Mouse (Mus musculus) stomach, postnatal 0 days (tissue): ENCODE measurements around the gene Tdrd9.

Source experiments
- CTCF ChIP-seq: IDR thresholded peaks from 2 replicates; pipeline ENCODE4 v1.5.1; 2016; ENCODE audit warnings: antibody characterized with exemption, low read depth, mild to moderate bottlenecking, moderate library complexity
- EP300 ChIP-seq: optimal IDR thresholded peaks from 2 replicates; pipeline ENCODE3; 2016; ENCODE audit warnings: antibody characterized with exemption

GRCm38 (mm10) chr12:111956173-111956572, 15.2 kb upstream of the Tdrd9 start:
- TF ChIP-seq CTCF (no peak), EP300 (no peak)
